ENCODE assay signal across 8 mouse cellular contexts in the genomic region with DNA sequence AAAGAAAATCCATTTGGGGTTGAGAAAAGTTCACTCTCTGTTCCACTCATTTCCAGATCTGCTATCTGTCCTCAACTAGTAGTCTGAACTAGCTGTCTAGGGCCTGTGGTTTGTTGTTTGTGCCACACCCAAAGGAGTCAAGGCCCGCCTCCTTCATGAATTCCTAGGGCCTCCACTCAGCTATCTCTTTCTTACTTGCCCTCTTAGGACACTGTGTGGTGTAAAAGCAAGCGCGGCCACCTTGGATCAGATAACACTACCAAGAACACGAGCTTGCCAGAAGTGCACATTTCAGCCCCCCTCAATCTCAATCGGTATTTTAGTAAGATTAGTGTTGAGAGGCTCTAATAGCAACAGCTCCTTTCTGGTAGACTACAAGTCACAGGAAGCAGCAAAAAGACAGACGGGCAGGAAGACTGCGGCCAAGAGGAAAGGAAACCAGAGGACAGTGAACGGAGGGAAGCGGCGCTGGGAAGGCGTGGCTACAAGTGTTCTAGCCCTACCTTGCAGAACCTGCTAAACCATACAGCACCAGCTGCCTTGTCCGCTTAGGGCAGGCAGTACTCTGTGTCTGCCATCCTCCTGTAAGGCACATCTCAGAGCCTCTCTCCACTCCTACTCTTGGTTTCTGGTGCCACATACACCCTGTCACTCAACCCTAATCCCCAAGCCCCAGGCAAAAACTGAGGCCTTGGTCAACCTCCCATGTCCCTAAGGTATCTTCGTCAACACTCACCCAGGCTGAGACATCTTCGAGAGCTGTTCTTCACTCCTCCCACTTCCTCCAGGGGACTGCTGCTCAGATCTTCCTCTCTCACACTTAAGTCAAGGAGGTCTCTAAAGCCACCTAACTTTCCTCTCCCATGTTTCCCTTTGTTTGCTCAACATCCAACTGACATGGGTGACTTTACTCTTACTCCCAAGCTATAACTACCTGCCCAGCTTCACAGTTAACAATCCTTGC. TPM values are rescaled to one million over a fixed set of nuclear protein-coding genes. Genes with fewer than 3 reads are reported as not detected.
DNase-seq lines count a peak whose midpoint lies in the region; ATAC-seq and TF ChIP-seq lines count a peak whose summit lies in the region.

No protein-coding gene starts in this region.

- H3K27ac ChIP-seq in liver, embryonic 12.5 days: peak overlapping the region; percentile 97
- H3K27ac ChIP-seq in hindbrain, postnatal 0 days: no peak overlapping the region

- no peaks in the 10 kb centered on the region for H3K9me3 ChIP-seq in liver, embryonic 12.5 days (replicated peaks)
- no peaks in the 10 kb centered on the region for H3K9me3 ChIP-seq in hindbrain, postnatal 0 days (ENCODE audit: low read length)

- H3K36me3 ChIP-seq in liver, embryonic 12.5 days: peaks cover 28% of the 10 kb centered on the region
- no peaks in the 10 kb centered on the region for H3K36me3 ChIP-seq in hindbrain, postnatal 0 days (ENCODE audit: insufficient read depth, low read length)

- H3K27me3 ChIP-seq in liver, embryonic 12.5 days (replicated peaks): no peaks in the 10 kb centered on the region
- H3K27me3 ChIP-seq in hindbrain, postnatal 0 days (ENCODE audit: insufficient read depth, low read length): no peaks in the 10 kb centered on the region

- peak overlapping the region; percentile 65 for H3K9ac ChIP-seq in liver, embryonic 12.5 days
- H3K9ac ChIP-seq in hindbrain, postnatal 0 days (replicated peaks; ENCODE audit: low read length): no peak overlapping the region

- 15% methylated on average over 14 of the region's 14 CpGs for WGBS in liver, embryonic 12.5 days (ENCODE audit: insufficient replicate concordance)
- WGBS in hindbrain, postnatal 0 days: 87% methylated on average over 14 of the region's 14 CpGs

- H3K4me2 ChIP-seq in liver, embryonic 12.5 days: peak overlapping the region; percentile 76
- H3K4me2 ChIP-seq in hindbrain, postnatal 0 days (ENCODE audit: low read depth, low read length): no peak overlapping the region

- peak overlapping the region; percentile 47 for H3K4me3 ChIP-seq in liver, embryonic 12.5 days
- H3K4me3 ChIP-seq in hindbrain, postnatal 0 days (ENCODE audit: low read length): no peak overlapping the region

- TF ChIP-seq CTCF in hindbrain, postnatal 0 days (IDR thresholded peaks at IDR 0.05; ENCODE audit: low read depth): no peak

- peak; percentile 68 to 69 for DNase-seq in spleen, adult 18-20 months
- no peak for DNase-seq in spleen, adult 12 weeks (ENCODE audit: low spot score)
- peak; percentile 62 to 76 for DNase-seq in spleen, postnatal 4 days (ENCODE audit: low spot score in 2 of 2)
- DNase-seq in frontal cortex, postnatal 10 days (ENCODE audit: low spot score in 2 of 2): no peak
- no peak for DNase-seq in left cerebral cortex, adult 8-10 months (ENCODE audit: low spot score in 2 of 2)
- DNase-seq in hindbrain, postnatal 0 days (ENCODE audit: low spot score): no peak

- ATAC-seq in erythroblast, adult 5-6 weeks (replicated peaks; ENCODE audit: low FRiP score, poor library complexity, severe bottlenecking): peak; percentile 73
- ATAC-seq in liver, embryonic 12.5 days: peak; percentile 97
- no peak for ATAC-seq in hindbrain, postnatal 0 days

- H3K4me1 ChIP-seq in liver, embryonic 12.5 days: peaks cover 84% of the 10 kb centered on the region
- H3K4me1 ChIP-seq in hindbrain, postnatal 0 days (ENCODE audit: insufficient read depth, low read length): peaks cover 14% of the 10 kb centered on the region; the same call in 1 of the 2 replicates

RNA-seq across cellular contexts. Expression of a gene that starts 18.9 kb away (rescaled TPM):
- total RNA-seq in erythroblast, adult 5-6 weeks (2015; ENCODE audit: low replicate concordance): 4.0 and 7.3 TPM in 2 replicates
- 8.2 and 9.4 TPM in 2 replicates for total RNA-seq in erythroblast, adult 5-6 weeks (2017; ENCODE audit: low replicate concordance)
- 44.5 and 44.6 TPM in 2 replicates for polyA plus RNA-seq in liver, embryonic 12.5 days (2016; fragmentation: Nextera tagmentation; extraction: Ambion mirVana)
- total RNA-seq in left cerebral cortex, adult 8-10 months (2022): 10 to 100 TPM; 37.0 to 49.9 (median 44.1) TPM
- 38.2 and 39.2 TPM in 2 replicates for total RNA-seq in hindbrain, postnatal 0 days (2014; rRNA removed)
- 30.4 and 35.2 TPM in 2 replicates for polyA plus RNA-seq in hindbrain, postnatal 0 days (2015; fragmentation: Nextera tagmentation; extraction: Ambion mirVana)

RNA-seq across cellular contexts. Expression of a gene that starts 54.6 kb away (rescaled TPM):
- total RNA-seq in erythroblast, adult 5-6 weeks (2015; ENCODE audit: low replicate concordance): not detected in 2 replicates
- total RNA-seq in erythroblast, adult 5-6 weeks (2017; ENCODE audit: low replicate concordance): 0.56 TPM in 1 of 2 replicates, not detected in the other
- polyA plus RNA-seq in liver, embryonic 12.5 days (2016; fragmentation: Nextera tagmentation; extraction: Ambion mirVana): 0.16 and 0.20 TPM in 2 replicates
- total RNA-seq in left cerebral cortex, adult 8-10 months (2022): 1 to 10 TPM; 2.5 to 3.5 (median 3.0) TPM
- 1.8 and 2.6 TPM in 2 replicates for total RNA-seq in hindbrain, postnatal 0 days (2014; rRNA removed)
- polyA plus RNA-seq in hindbrain, postnatal 0 days (2015; fragmentation: Nextera tagmentation; extraction: Ambion mirVana): 0.54 and 0.63 TPM in 2 replicates

Comparison
In these comparisons a context has a peak if more than half of its experiments do, and no peak if none do; other contexts are left out.
1. DNase-seq: peak in spleen, adult 18-20 months (2 of 2) and spleen, postnatal 4 days (2 of 2); none in spleen, adult 12 weeks (single experiment), frontal cortex, postnatal 10 days (0 of 2), left cerebral cortex, adult 8-10 months (0 of 2) and hindbrain, postnatal 0 days (single experiment).